Mouse (Mus musculus): ENCODE results near the gene Mfsd12. TPM values are rescaled to one million over a fixed set of nuclear protein-coding genes. Genes with fewer than 3 reads are reported as not detected.

The Mfsd12 gene
- 13.7 and 15.3 TPM in 2 replicates for polyA plus RNA-seq (2011; ENCODE audit: insufficient read depth, insufficient read length, low read depth, missing spikeins)

DNA sequence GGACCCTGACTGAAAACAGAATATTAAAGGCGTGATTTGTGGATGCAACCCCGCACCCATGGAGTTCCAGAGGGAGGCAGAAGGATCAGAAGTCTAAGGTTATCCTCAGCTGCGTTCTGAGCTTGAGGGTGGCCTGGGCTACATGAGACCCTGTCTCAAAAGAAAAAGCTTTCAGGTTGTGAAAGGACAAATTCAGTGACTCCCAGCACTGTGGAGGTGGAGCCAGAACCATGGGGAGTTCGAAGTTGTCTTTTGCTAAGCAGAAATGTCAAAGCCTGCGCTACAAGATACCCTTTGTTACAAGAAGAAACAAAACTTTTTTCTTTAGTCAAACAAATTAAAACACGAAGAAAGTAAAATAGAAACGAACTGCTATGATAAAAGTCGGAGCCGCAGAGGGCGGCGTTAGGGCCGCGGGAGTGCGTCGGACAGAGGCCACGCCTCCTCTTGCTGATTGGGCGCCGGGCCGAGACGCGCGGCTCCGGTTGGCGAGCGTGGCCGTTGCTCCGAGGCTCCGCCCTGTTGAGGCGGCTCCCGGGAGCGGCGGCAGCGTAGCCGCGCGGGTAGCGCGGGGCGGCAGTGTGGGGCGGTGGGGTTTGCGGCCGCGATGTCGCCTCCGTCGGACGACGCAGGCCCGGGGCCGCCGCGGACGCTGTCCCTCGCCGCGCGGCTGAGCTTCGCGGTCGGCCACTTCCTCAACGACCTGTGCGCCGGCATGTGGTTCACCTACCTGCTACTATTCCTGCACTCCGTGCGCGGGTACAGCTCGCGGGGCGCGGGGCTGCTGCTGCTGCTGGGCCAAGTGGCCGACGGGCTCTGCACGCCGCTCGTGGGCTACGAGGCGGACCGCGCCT lies at the start of gene Mfsd12:
Mfsd12 (plus strand) TSS at position 501 of the 854 bp plus-strand sequence.
- peak within 1 kb of the TSS; percentile 81 for H3K27ac ChIP-seq (ENCODE audit: insufficient read depth, low read length)
- H3K9me3 ChIP-seq (replicated peaks; ENCODE audit: control insufficient read depth, insufficient read depth, low read length, poor library complexity, severe bottlenecking), result no peaks in the 10 kb centered on the region
- no peaks in the 10 kb centered on the region for H3K27me3 ChIP-seq (ENCODE audit: control insufficient read depth, insufficient read depth, low read length, poor library complexity, severe bottlenecking)
- H3K4me1 ChIP-seq (ENCODE audit: control insufficient read depth, insufficient read depth, low read length), result peaks cover 7% of the 10 kb centered on the region
- peak within 1 kb of the TSS; percentile 83 for H3K9ac ChIP-seq (ENCODE audit: low read depth, poor library complexity, severe bottlenecking)
- peak within 1 kb of the TSS; percentile 96 for H3K4me3 ChIP-seq (ENCODE audit: low read depth, low read length)
- TF ChIP-seq POLR2A (IDR thresholded peaks at IDR 0.05; ENCODE audit: insufficient read depth, low read length) (no peak), CTCF (IDR thresholded peaks at IDR 0.05; ENCODE audit: low read depth, low read length) (no peak), EP300 (IDR thresholded peaks at IDR 0.05; ENCODE audit: insufficient read depth, low read depth, low read length) (no peak)
- H3K36me3 ChIP-seq (ENCODE audit: control insufficient read depth, insufficient read depth, low read length, poor library complexity, severe bottlenecking), result no peaks in the 10 kb centered on the region

GRCm38 (mm10) chr10:81309571-81309970 lies 47.7 kb upstream of the Mfsd12 start:
- H3K4me1 ChIP-seq (ENCODE audit: control insufficient read depth, insufficient read depth, low read length), result no peaks in the 10 kb centered on the region
- no peaks in the 10 kb centered on the region for H3K27me3 ChIP-seq (ENCODE audit: control insufficient read depth, insufficient read depth, low read length, poor library complexity, severe bottlenecking)
- TF ChIP-seq POLR2A (IDR thresholded peaks at IDR 0.05; ENCODE audit: insufficient read depth, low read length), result no peak
- no peak for TF ChIP-seq EP300 (IDR thresholded peaks at IDR 0.05; ENCODE audit: insufficient read depth, low read depth, low read length)
- TF ChIP-seq CTCF (IDR thresholded peaks at IDR 0.05; ENCODE audit: low read depth, low read length), result no peak
- no peak overlapping the region for H3K27ac ChIP-seq (ENCODE audit: insufficient read depth, low read length)
- H3K9ac ChIP-seq (ENCODE audit: low read depth, poor library complexity, severe bottlenecking), result no peak overlapping the region
- H3K4me3 ChIP-seq (ENCODE audit: low read depth, low read length), result no peak overlapping the region
- H3K9me3 ChIP-seq (replicated peaks; ENCODE audit: control insufficient read depth, insufficient read depth, low read length, poor library complexity, severe bottlenecking), result no peaks in the 10 kb centered on the region
- no peaks in the 10 kb centered on the region; the same call in 1 of the 2 replicates for H3K36me3 ChIP-seq (ENCODE audit: control insufficient read depth, insufficient read depth, low read length, poor library complexity, severe bottlenecking)

DNA sequence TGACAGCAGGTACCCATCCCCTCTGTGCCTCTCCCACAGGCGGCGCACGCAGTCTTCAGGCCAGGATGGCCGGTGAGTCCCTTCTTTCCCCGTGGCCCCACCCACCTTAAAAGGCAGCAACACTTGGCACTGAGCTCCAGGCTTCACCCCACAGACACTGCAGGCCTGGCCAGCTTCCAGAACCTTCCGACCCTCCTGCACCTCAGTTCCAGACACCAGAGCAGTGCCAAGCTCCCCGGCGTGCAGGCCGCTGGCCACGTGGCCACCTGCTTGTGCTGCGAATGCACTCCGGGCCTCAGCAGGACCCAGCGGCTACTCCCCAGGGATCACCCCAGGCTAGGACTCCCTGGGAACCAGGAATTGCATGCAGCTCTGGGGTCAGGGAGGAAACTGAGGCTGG lies 43.7 kb upstream of the Mfsd12 start:
- no peaks in the 10 kb centered on the region for H3K9me3 ChIP-seq (replicated peaks; ENCODE audit: control insufficient read depth, insufficient read depth, low read length, poor library complexity, severe bottlenecking)
- no peak overlapping the region for H3K9ac ChIP-seq (ENCODE audit: low read depth, poor library complexity, severe bottlenecking)
- H3K27ac ChIP-seq (ENCODE audit: insufficient read depth, low read length), result no peak overlapping the region
- H3K36me3 ChIP-seq (ENCODE audit: control insufficient read depth, insufficient read depth, low read length, poor library complexity, severe bottlenecking), result no peaks in the 10 kb centered on the region; the same call in 1 of the 2 replicates
- no peaks in the 10 kb centered on the region for H3K4me1 ChIP-seq (ENCODE audit: control insufficient read depth, insufficient read depth, low read length)
- H3K27me3 ChIP-seq (ENCODE audit: control insufficient read depth, insufficient read depth, low read length, poor library complexity, severe bottlenecking), result no peaks in the 10 kb centered on the region
- H3K4me3 ChIP-seq (ENCODE audit: low read depth, low read length), result no peak overlapping the region
- TF ChIP-seq CTCF (IDR thresholded peaks at IDR 0.05; ENCODE audit: low read depth, low read length) (no peak), EP300 (IDR thresholded peaks at IDR 0.05; ENCODE audit: insufficient read depth, low read depth, low read length) (no peak), POLR2A (IDR thresholded peaks at IDR 0.05; ENCODE audit: insufficient read depth, low read length) (no peak)

GRCm38 (mm10) chr10:81314201-81314600 lies 43.1 kb upstream of the Mfsd12 start:
- TF ChIP-seq POLR2A (IDR thresholded peaks at IDR 0.05; ENCODE audit: insufficient read depth, low read length), result no peak
- TF ChIP-seq CTCF (IDR thresholded peaks at IDR 0.05; ENCODE audit: low read depth, low read length), result no peak
- no peak for TF ChIP-seq EP300 (IDR thresholded peaks at IDR 0.05; ENCODE audit: insufficient read depth, low read depth, low read length)
- Histone ChIP-seq H3K4me1 (ENCODE audit: control insufficient read depth, insufficient read depth, low read length) (no peaks in the 10 kb centered on the region), H3K27ac (ENCODE audit: insufficient read depth, low read length) (no peak overlapping the region), H3K27me3 (ENCODE audit: control insufficient read depth, insufficient read depth, low read length, poor library complexity, severe bottlenecking) (no peaks in the 10 kb centered on the region), H3K9ac (ENCODE audit: low read depth, poor library complexity, severe bottlenecking) (no peak overlapping the region), H3K9me3 (replicated peaks; ENCODE audit: control insufficient read depth, insufficient read depth, low read length, poor library complexity, severe bottlenecking) (no peaks in the 10 kb centered on the region), H3K36me3 (ENCODE audit: control insufficient read depth, insufficient read depth, low read length, poor library complexity, severe bottlenecking) (no peaks in the 10 kb centered on the region; the same call in 1 of the 2 replicates), H3K4me3 (ENCODE audit: low read depth, low read length) (no peak overlapping the region)

DNA sequence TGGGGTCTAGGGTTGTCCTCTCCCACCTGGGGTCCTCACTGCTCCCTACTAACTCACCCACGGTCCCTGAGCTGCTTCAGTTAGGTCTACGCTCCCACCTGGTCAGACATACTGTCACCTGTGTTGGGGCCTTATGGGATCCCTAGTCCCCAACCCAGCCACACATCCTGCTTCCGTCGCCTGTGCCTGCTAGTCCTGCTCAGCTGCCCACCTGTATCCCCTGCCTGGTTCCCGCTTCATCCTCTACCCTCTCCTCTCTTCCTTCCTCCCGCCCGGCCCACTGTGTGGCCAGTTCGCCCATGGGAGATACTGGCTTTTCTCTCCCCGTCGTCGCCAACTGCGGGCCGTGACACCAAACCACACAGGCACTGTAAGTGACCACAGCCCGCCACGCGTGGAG lies 41.7 kb upstream of the Mfsd12 start:
- TF ChIP-seq EP300 (IDR thresholded peaks at IDR 0.05; ENCODE audit: insufficient read depth, low read depth, low read length) (no peak), POLR2A (IDR thresholded peaks at IDR 0.05; ENCODE audit: insufficient read depth, low read length) (no peak), CTCF (IDR thresholded peaks at IDR 0.05; ENCODE audit: low read depth, low read length) (no peak)
- no peaks in the 10 kb centered on the region for H3K4me1 ChIP-seq (ENCODE audit: control insufficient read depth, insufficient read depth, low read length)
- H3K4me3 ChIP-seq (ENCODE audit: low read depth, low read length), result no peak overlapping the region
- H3K9me3 ChIP-seq (replicated peaks; ENCODE audit: control insufficient read depth, insufficient read depth, low read length, poor library complexity, severe bottlenecking), result no peaks in the 10 kb centered on the region
- no peaks in the 10 kb centered on the region; the same call in 1 of the 2 replicates for H3K36me3 ChIP-seq (ENCODE audit: control insufficient read depth, insufficient read depth, low read length, poor library complexity, severe bottlenecking)
- no peaks in the 10 kb centered on the region for H3K27me3 ChIP-seq (ENCODE audit: control insufficient read depth, insufficient read depth, low read length, poor library complexity, severe bottlenecking)
- no peak overlapping the region for H3K27ac ChIP-seq (ENCODE audit: insufficient read depth, low read length)
- H3K9ac ChIP-seq (ENCODE audit: low read depth, poor library complexity, severe bottlenecking), result no peak overlapping the region

Measured in ES-Bruce4 (cell line).